Mouse (Mus musculus) heart, postnatal 0 days (tissue): ENCODE results near the gene Pacsin1. TPM values are rescaled to one million over a fixed set of nuclear protein-coding genes. Genes with fewer than 3 reads are reported as not detected.

Source experiments
- ATAC-seq: fragments of 200-750 bp; cut with Nextera tagmentation; 2 replicates; pipeline ENCODE4 v1.8.0; 2017; ENCODE audit warnings: low read depth, moderate number of reproducible peaks, moderate library complexity; ENCODE audit not compliant: insufficient read depth
- DNase-seq: peaks from one replicate; pipeline ENCODE4 v3.0.0-alpha.2; 2016; ENCODE audit warnings: low spot score
- H3K27ac ChIP-seq: fragments of 300-500 bp; sonication (generic); 2 replicates; pipeline ENCODE4 v1.5.1; 2014; ENCODE audit warnings: low read depth, mild to moderate bottlenecking
- H3K27me3 ChIP-seq: fragments of 300-500 bp; sonication (generic); 2 replicates; pipeline ENCODE4 v1.6.1; 2014; ENCODE audit warnings: low read length, mixed read lengths; ENCODE audit not compliant: control insufficient read depth, insufficient read depth
- H3K36me3 ChIP-seq: fragments of 300-500 bp; sonication (generic); replicated peaks from 2 replicates; pipeline ENCODE4 v1.6.1; 2014; ENCODE audit warnings: low read length, mixed read lengths; ENCODE audit not compliant: control insufficient read depth, insufficient read depth
- H3K4me1 ChIP-seq: fragments of 300-500 bp; sonication (generic); 2 replicates; pipeline ENCODE4 v1.6.1; 2014; ENCODE audit warnings: antibody characterized with exemption; ENCODE audit not compliant: control insufficient read depth, insufficient read depth
- H3K4me2 ChIP-seq: fragments of 300-500 bp; sonication (generic); 2 replicates; pipeline ENCODE4 v1.6.1; 2014; ENCODE audit warnings: low read depth, mild to moderate bottlenecking, low read length, moderate library complexity
- H3K4me3 ChIP-seq: fragments of 300-500 bp; sonication (generic); 2 replicates; pipeline ENCODE4 v1.5.1; 2014; ENCODE audit warnings: low read depth, low read length
- H3K9ac ChIP-seq: fragments of 300-500 bp; sonication (generic); replicated peaks from 2 replicates; pipeline ENCODE4 v1.6.1; 2014; ENCODE audit warnings: low read depth, low read length, mixed read lengths
- H3K9me3 ChIP-seq: fragments of 300-500 bp; sonication (generic); replicated peaks from 2 replicates; pipeline ENCODE4 v1.6.1; 2016; ENCODE audit warnings: low read length; ENCODE audit not compliant: control insufficient read depth
- CTCF ChIP-seq: IDR thresholded peaks from 2 replicates; pipeline ENCODE4 v1.5.1; 2016; ENCODE audit warnings: antibody characterized with exemption, control low read depth, low read depth
- EP300 ChIP-seq: IDR thresholded peaks from 2 replicates; pipeline ENCODE4 v1.6.1; 2016; ENCODE audit warnings: antibody characterized with exemption, low read depth
- WGBS: fragments of 180-500 bp; shearing (Covaris S2); extraction: QIAGEN DNeasy Blood & Tissue Kit; methylation state at CpG from one replicate; pipeline ENCODE4 v1.1.7; 2014; 5-methylcytosine and 5-hydroxymethylcytosine counted together
- polyA plus RNA-seq: library from polyadenylated mRNA; unstranded; fragments of >200 nt; fragmentation: Nextera tagmentation; extraction: Ambion mirVana; gene quantifications from 2 replicates; pipeline ENCODE4 v1.2.1, GENCODE M21; 2015
- total RNA-seq: library from RNA; depleted of rRNA; stranded (reverse); fragments of >200 nt; gene quantifications from 2 replicates; pipeline ENCODE4 v1.2.3, GENCODE M21; 2014; ENCODE audit warnings: low replicate concordance

Pacsin1 gene
- total and polyA plus RNA-seq, 2 experiments from 2014 or later, result 0.04 TPM; not detected in 1

DNA sequence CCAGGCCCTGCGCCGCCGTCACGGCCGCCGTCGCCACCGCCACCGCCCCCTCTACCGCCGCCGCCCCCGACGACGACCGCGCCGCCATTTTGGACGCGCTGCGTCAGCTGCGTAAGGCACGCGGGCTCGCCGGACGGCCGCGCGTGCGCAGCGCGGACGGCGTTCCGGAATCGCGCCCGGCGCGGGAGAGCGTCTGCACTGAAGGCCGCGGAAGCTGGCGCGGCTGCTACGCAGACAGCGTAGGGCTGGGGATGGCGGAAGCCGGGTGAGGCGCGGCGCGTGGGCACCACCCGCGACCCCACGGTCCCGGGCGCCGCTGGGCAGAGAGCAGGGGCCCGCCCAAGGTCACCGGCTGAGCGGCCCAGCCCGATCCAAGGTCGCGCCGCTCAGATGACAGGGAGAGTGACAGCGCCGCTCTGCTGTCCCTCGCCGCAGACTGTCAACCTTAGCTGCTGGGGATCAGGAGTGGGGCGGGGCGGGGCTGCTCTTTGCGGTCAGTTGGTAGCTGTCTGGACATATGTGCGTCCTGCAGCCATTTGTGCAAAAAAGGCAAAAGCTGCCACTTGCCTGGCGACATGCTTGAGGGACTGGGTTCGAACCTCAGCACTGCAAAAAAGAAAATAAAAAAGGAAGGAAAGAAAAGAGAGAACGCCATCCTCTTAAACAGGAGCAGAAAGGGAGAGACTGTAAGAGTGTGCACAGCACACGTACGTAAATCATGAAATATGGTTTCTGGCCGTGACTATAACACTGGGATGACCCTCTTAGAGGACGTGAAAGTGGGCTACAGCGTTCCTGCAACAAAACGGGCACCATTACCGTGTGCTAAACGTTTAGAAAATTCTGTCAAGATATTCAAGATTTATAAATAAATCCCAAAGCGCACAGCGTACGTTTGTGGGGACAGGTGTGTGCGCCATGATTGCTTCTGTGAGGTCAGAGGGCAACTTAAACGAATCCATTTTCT is 31.7 kb upstream of the Pacsin1 start, which contains the start of gene Nudt3:
Nudt3 (minus strand) TSS at position 136 of the 967 bp plus-strand sequence.
- WGBS, result 8% methylated on average over 85 of the region's 91 CpGs
- H3K27me3 ChIP-seq, result no peaks in the 10 kb centered on the region
- DNase-seq, result peak; percentile 83

GRCm38 (mm10) chr17:27625455-27626251 is 29.7 kb upstream of the Pacsin1 start:
- Histone ChIP-seq H3K36me3 (peaks cover 9% of the 10 kb centered on the region), H3K27me3 (no peaks in the 10 kb centered on the region), H3K27ac (no peak overlapping the region), H3K4me1 (peaks cover 15% of the 10 kb centered on the region), H3K4me3 (no peak overlapping the region), H3K4me2 (no peak overlapping the region), H3K9me3 (no peaks in the 10 kb centered on the region), H3K9ac (no peak overlapping the region)
- no peak for DNase-seq
- no peak for ATAC-seq
- 61% methylated on average over 7 of the region's 7 CpGs for WGBS
- TF ChIP-seq CTCF, result no peak
- TF ChIP-seq EP300, result no peak

More for the DNA sequence above, 31.7 kb upstream of the Pacsin1 start, which contains the start of gene Nudt3:
- H3K36me3 ChIP-seq, result no peaks in the 10 kb centered on the region
- H3K27ac ChIP-seq, result peak within 1 kb of the TSS; percentile 95
- peak; percentile 89 for ATAC-seq
- TF ChIP-seq EP300 (no peak), CTCF (no peak)
- H3K4me2 ChIP-seq, result peak within 1 kb of the TSS; percentile 69
- peak within 1 kb of the TSS; percentile 94 for H3K4me3 ChIP-seq
- no peaks in the 10 kb centered on the region for H3K9me3 ChIP-seq
- peaks cover 29% of the 10 kb centered on the region for H3K4me1 ChIP-seq
- H3K9ac ChIP-seq, result peak within 1 kb of the TSS; percentile 89

DNA sequence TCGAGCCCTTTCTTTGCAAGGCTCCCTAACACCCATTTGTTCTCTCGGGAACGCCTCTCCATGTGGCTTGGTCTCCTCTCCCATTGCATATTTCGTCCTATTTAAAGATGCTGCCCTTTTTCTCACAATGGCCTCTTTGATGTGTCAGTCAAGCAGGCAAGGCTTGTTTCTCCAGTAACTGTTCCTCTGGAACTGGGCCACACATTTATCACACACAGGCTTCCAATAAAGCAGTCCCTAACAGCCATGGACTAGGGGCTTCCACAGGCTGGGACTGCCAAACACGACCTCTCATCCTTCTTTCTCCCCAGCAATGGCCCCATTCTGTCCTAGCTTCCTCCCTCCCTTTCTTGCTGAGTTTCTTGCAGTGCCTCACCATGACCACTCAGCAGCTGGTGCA is 28.6 kb upstream of the Pacsin1 start:
- whole genome bisulfite sequencing, result 28% methylated on average over 5 of the region's 5 CpGs
- no peak for TF ChIP-seq CTCF
- TF ChIP-seq EP300, result no peak
- DNase-seq (no peak), ATAC-seq (no peak)
- H3K4me2 ChIP-seq, result no peak overlapping the region
- peaks cover 7% of the 10 kb centered on the region; the same call in 1 of the 2 replicates for H3K4me1 ChIP-seq
- no peaks in the 10 kb centered on the region for H3K9me3 ChIP-seq
- peaks cover 20% of the 10 kb centered on the region for H3K36me3 ChIP-seq
- no peak overlapping the region for H3K4me3 ChIP-seq
- no peak overlapping the region for H3K27ac ChIP-seq
- no peaks in the 10 kb centered on the region for H3K27me3 ChIP-seq
- H3K9ac ChIP-seq, result no peak overlapping the region

- no peak overlapping the region for H3K4me3 ChIP-seq
- no peak for ATAC-seq
- no peak overlapping the region for H3K27ac ChIP-seq
- H3K27me3 ChIP-seq, result no peaks in the 10 kb centered on the region
- H3K4me2 ChIP-seq, result no peak overlapping the region
- H3K4me1 ChIP-seq, result peaks cover 7% of the 10 kb centered on the region; the same call in 1 of the 2 replicates
- no peaks in the 10 kb centered on the region for H3K9me3 ChIP-seq
- TF ChIP-seq EP300 (no peak), CTCF (no peak)
- H3K9ac ChIP-seq, result no peak overlapping the region
- H3K36me3 ChIP-seq, result peaks cover 27% of the 10 kb centered on the region
- DNase-seq, result no peak
- 49% methylated on average over 5 of the region's 5 CpGs for WGBS
Measured at GRCm38 (mm10) chr17:27627451-27627850, 27.9 kb upstream of the Pacsin1 start.

GRCm38 (mm10) chr17:27628376-27628775 is 26.9 kb upstream of the Pacsin1 start:
- 89% methylated on average over 8 of the region's 8 CpGs for WGBS
- H3K36me3 ChIP-seq, result peaks cover 37% of the 10 kb centered on the region
- H3K4me1 ChIP-seq, result peaks cover 10% of the 10 kb centered on the region; the same call in 1 of the 2 replicates
- no peak for DNase-seq
- ATAC-seq, result no peak
- TF ChIP-seq CTCF (no peak), EP300 (no peak)
- H3K9ac ChIP-seq, result no peak overlapping the region
- H3K4me3 ChIP-seq, result no peak overlapping the region
- H3K9me3 ChIP-seq, result no peaks in the 10 kb centered on the region
- H3K4me2 ChIP-seq, result no peak overlapping the region
- no peaks in the 10 kb centered on the region for H3K27me3 ChIP-seq
- no peak overlapping the region for H3K27ac ChIP-seq
